Mouse (Mus musculus) midbrain, embryonic 11.5 days (tissue): ENCODE measurements around the gene Otulin. TPM values are rescaled to one million over a fixed set of nuclear protein-coding genes. Genes with fewer than 3 reads are reported as not detected.
A peak's percentile ranks its signal among the peaks of the same experiment; 100 is the strongest.

Experiments used
- ATAC-seq: fragments of 200-750 bp; cut with Nextera tagmentation; 2 replicates; pipeline ENCODE4 v1.8.0; 2017; ENCODE audit warnings: moderate TSS enrichment, moderate library complexity; ENCODE audit not compliant: low FRiP score
- DNase-seq: peaks from one replicate; pipeline ENCODE4 v3.0.0; 2015; ENCODE audit warnings: low spot score; ENCODE audit errors: missing footprints
- H3K27ac ChIP-seq: fragments of 300-500 bp; sonication (generic); 2 replicates; pipeline ENCODE4 v1.5.1; 2014; ENCODE audit warnings: low read depth, low read length
- H3K27me3 ChIP-seq: fragments of 300-500 bp; sonication (generic); 2 replicates; pipeline ENCODE4 v1.6.1; 2014; ENCODE audit warnings: mild to moderate bottlenecking, low read length, moderate library complexity, mixed read lengths; ENCODE audit not compliant: control insufficient read depth, insufficient read depth
- H3K36me3 ChIP-seq: fragments of 300-500 bp; sonication (generic); 2 replicates; pipeline ENCODE4 v1.6.1; 2014; ENCODE audit warnings: mild to moderate bottlenecking, low read length, moderate library complexity, mixed read lengths; ENCODE audit not compliant: control insufficient read depth, insufficient read depth
- H3K4me1 ChIP-seq: fragments of 300-500 bp; sonication (generic); 2 replicates; pipeline ENCODE4 v1.6.1; 2014; ENCODE audit warnings: low read length; ENCODE audit not compliant: control insufficient read depth, insufficient read depth
- H3K4me2 ChIP-seq: fragments of 300-500 bp; sonication (generic); 2 replicates; pipeline ENCODE4 v1.6.1; 2014; ENCODE audit warnings: mild to moderate bottlenecking, moderate library complexity
- H3K4me3 ChIP-seq: fragments of 300-500 bp; sonication (generic); 2 replicates; pipeline ENCODE4 v1.5.1; 2014; ENCODE audit warnings: low read depth, low read length
- H3K9ac ChIP-seq: fragments of 300-500 bp; sonication (generic); 2 replicates; pipeline ENCODE4 v1.6.1; 2014; ENCODE audit warnings: low read length
- H3K9me3 ChIP-seq: fragments of 300-500 bp; sonication (generic); 2 replicates; pipeline ENCODE4 v1.6.1; 2016; ENCODE audit warnings: low read length; ENCODE audit not compliant: control insufficient read depth
- WGBS: fragments of 180-500 bp; shearing (Covaris S2); extraction: QIAGEN DNeasy Blood & Tissue Kit; methylation state at CpG from one replicate; pipeline ENCODE4 v1.1.7; 2014; 5-methylcytosine and 5-hydroxymethylcytosine counted together
- polyA plus RNA-seq: library from polyadenylated mRNA; unstranded; fragments of >200 nt; fragmentation: Nextera tagmentation; extraction: Ambion mirVana; gene quantifications from 2 replicates; pipeline ENCODE4 v1.2.1, GENCODE M21; 2014

Gene Otulin
- polyA plus RNA-seq, 1 experiment from 2014 or later, result 34.0 TPM

GRCm38 (mm10) chr15:27582428-27582827 lies 48.1 kb downstream of the Otulin start:
- Histone ChIP-seq H3K36me3 (0 out of 2 replicates have a peak, but pooled peaks cover 2% of the 10 kb centered on the region), H3K9ac (no peak overlapping the region), H3K27me3 (no peaks in the 10 kb centered on the region), H3K4me1 (peaks cover 10% of the 10 kb centered on the region), H3K27ac (no peak overlapping the region), H3K9me3 (no peaks in the 10 kb centered on the region), H3K4me2 (no peak overlapping the region), H3K4me3 (no peak overlapping the region)
- ATAC-seq (no peak), DNase-seq (peak; percentile 84)
- WGBS, result 78% methylated on average over 3 of the region's 3 CpGs

- 26% methylated on average over 3 of the region's 3 CpGs for WGBS
- H3K27me3 ChIP-seq, result no peaks in the 10 kb centered on the region
- no peak overlapping the region for H3K4me3 ChIP-seq
- peaks cover 10% of the 10 kb centered on the region for H3K4me1 ChIP-seq
- no peak overlapping the region for H3K27ac ChIP-seq
- H3K36me3 ChIP-seq, result 0 out of 2 replicates have a peak, but pooled peaks cover 2% of the 10 kb centered on the region
- H3K9ac ChIP-seq, result no peak overlapping the region
- ATAC-seq, result peak; percentile 87
- peak; percentile 89 for DNase-seq
- H3K4me2 ChIP-seq, result no peak overlapping the region
- no peaks in the 10 kb centered on the region for H3K9me3 ChIP-seq
Measured at GRCm38 (mm10) chr15:27581640-27582039, 48.9 kb downstream of the Otulin start.

DNA sequence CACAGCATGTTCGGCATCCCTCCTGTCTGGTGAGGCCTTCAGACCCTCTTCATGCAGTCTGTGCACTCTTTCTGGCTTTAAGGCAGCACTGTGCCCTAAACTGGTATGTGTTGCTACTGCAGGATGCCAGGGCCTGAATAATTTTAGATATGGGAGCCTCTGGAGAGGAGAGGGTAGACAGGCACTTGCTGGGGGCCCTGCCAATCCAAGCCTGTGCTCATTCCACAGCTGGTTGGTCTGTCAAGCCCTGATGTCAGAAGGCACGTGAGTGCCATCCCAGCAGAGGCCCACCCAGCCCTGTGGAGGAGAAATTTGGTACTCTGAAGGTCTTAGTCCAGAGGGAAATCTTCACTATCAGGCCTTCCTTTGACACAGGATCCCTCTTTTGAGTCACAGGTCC lies 49.7 kb downstream of the Otulin start:
- no peak overlapping the region for H3K27ac ChIP-seq
- H3K4me2 ChIP-seq, result no peak overlapping the region
- no peaks in the 10 kb centered on the region for H3K27me3 ChIP-seq
- H3K4me3 ChIP-seq, result no peak overlapping the region
- no peak for DNase-seq
- H3K4me1 ChIP-seq, result peaks cover 10% of the 10 kb centered on the region
- no peak overlapping the region for H3K9ac ChIP-seq
- no peaks in the 10 kb centered on the region for H3K9me3 ChIP-seq
- WGBS, result 69% methylated on average over 2 of the region's 2 CpGs
- 0 out of 2 replicates have a peak, but pooled peaks cover 2% of the 10 kb centered on the region for H3K36me3 ChIP-seq
- ATAC-seq, result no peak

- no peak for DNase-seq
- Histone ChIP-seq H3K9ac (no peak overlapping the region), H3K27ac (no peak overlapping the region), H3K4me1 (peaks cover 10% of the 10 kb centered on the region), H3K9me3 (no peaks in the 10 kb centered on the region), H3K4me3 (no peak overlapping the region), H3K27me3 (no peaks in the 10 kb centered on the region), H3K36me3 (0 out of 2 replicates have a peak, but pooled peaks cover 2% of the 10 kb centered on the region), H3K4me2 (no peak overlapping the region)
- no peak for ATAC-seq
- 90% methylated on average over 2 of the region's 2 CpGs for WGBS
Measured at GRCm38 (mm10) chr15:27579853-27580252, 50.6 kb downstream of the Otulin start.

DNA sequence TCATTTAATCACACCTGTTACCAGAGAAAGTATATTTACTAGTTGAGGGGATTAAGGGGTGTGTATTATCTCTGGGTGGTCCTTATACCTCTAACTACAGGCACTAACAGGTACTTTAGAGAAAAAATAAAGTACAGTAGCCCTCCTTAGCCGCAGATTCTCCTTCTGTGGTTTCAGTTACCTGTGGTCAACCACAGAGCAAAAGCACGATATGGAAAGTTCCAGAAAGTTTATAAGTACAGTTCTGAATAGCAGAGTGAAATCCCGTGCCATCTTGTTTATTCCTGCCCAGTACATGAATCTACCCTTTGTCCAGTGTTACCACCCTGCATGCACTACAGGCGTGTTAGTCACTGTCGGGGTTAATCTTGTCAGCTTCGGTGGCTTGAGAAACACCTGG lies 51.6 kb downstream of the Otulin start:
- 94% methylated on average over 6 of the region's 6 CpGs for WGBS
- H3K4me1 ChIP-seq, result peaks cover 10% of the 10 kb centered on the region
- H3K4me3 ChIP-seq, result no peak overlapping the region
- ATAC-seq (no peak), DNase-seq (no peak)
- H3K4me2 ChIP-seq, result no peak overlapping the region
- H3K36me3 ChIP-seq, result 0 out of 2 replicates have a peak, but pooled peaks cover 2% of the 10 kb centered on the region
- H3K27me3 ChIP-seq, result no peaks in the 10 kb centered on the region
- no peaks in the 10 kb centered on the region for H3K9me3 ChIP-seq
- H3K27ac ChIP-seq, result no peak overlapping the region
- H3K9ac ChIP-seq, result no peak overlapping the region

DNA sequence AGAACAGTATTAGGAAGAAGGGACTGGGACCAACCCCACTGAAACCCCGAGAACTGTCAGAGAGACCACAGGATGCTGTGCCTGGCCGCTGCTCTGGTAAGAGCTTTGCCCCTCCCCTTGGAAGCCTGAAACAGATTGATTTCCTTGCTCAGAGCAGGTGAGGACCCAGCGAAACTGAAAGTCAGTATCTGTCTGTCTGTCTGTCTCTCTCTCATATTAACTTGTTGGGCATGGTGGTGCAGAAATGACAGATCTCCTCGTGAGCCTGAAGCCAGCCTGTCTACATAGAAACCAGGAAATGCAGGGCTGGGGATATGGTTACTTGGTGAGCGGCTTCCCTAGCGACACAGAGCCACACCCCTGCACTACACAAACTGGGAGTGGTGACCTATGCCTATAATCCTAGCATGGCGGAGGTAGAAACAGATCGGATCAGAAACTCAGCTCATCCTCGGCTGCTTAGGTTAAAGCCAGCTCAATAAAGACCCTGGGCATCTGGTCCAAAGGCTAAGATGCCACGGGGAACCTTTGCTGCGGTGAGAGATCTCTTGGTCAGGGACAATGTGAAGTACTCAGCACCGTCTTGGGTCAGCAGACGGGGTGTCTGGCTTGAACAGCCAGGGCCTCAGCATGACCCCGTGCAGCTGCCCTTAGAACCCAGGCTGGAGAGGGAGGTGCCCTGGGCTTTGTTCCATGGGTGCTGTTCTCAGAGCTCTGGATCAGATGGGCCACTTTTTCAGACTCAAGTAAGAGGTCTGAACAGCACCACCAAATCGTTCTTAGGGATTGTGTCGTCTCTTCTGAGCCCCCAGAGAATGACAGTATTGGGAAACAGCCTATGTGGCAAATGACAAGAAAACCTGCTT lies 52.3 kb downstream of the Otulin start:
- H3K4me3 ChIP-seq, result no peak overlapping the region
- H3K9me3 ChIP-seq, result no peaks in the 10 kb centered on the region
- peaks cover 10% of the 10 kb centered on the region for H3K4me1 ChIP-seq
- WGBS, result 79% methylated on average over 16 of the region's 16 CpGs
- ATAC-seq (no peak), DNase-seq (no peak)
- 0 out of 2 replicates have a peak, but pooled peaks cover 2% of the 10 kb centered on the region for H3K36me3 ChIP-seq
- no peak overlapping the region for H3K4me2 ChIP-seq
- no peaks in the 10 kb centered on the region for H3K27me3 ChIP-seq
- H3K9ac ChIP-seq, result no peak overlapping the region
- H3K27ac ChIP-seq, result no peak overlapping the region

DNA sequence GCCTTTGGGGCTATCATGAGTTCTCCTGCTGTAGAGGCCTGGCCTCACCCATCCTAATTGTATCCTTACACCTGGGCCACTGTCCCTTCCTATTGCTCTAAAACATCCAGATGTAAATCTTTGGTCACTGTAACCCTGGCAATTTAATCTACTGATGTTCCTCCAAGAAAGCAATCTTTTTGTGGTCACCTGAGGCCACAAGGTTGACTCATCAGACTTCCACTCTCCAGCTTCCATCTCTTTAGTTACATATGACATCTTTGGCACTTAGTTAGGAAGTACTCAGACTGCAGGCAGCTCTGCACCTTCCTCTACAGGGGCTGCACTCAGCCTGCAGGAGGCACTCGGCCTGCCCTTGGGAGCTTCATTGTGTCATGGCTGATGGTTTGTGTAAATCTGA lies 53.6 kb downstream of the Otulin start:
- Histone ChIP-seq H3K9me3 (no peaks in the 10 kb centered on the region), H3K27ac (no peak overlapping the region), H3K4me2 (no peak overlapping the region), H3K27me3 (no peaks in the 10 kb centered on the region), H3K9ac (no peak overlapping the region), H3K4me3 (no peak overlapping the region), H3K4me1 (peaks cover 6% of the 10 kb centered on the region), H3K36me3 (no peaks in the 10 kb centered on the region)
- ATAC-seq, result no peak
- DNase-seq, result no peak
- WGBS, result 87% methylated on average over 1 of the region's 1 CpGs

GRCm38 (mm10) chr15:27575932-27576331 lies 54.6 kb downstream of the Otulin start:
- Histone ChIP-seq H3K4me2 (no peak overlapping the region), H3K36me3 (no peaks in the 10 kb centered on the region), H3K9me3 (no peaks in the 10 kb centered on the region), H3K4me1 (no peaks in the 10 kb centered on the region), H3K27me3 (no peaks in the 10 kb centered on the region), H3K4me3 (no peak overlapping the region), H3K27ac (no peak overlapping the region), H3K9ac (no peak overlapping the region)
- DNase-seq (no peak), ATAC-seq (no peak)
- 87% methylated on average over 3 of the region's 3 CpGs for WGBS

GRCm38 (mm10) chr15:27574992-27575781 lies 55.3 kb downstream of the Otulin start:
- H3K9ac ChIP-seq, result no peak overlapping the region
- H3K36me3 ChIP-seq, result no peaks in the 10 kb centered on the region
- no peak overlapping the region for H3K27ac ChIP-seq
- H3K9me3 ChIP-seq, result no peaks in the 10 kb centered on the region
- H3K4me3 ChIP-seq, result no peak overlapping the region
- 88% methylated on average over 8 of the region's 8 CpGs for WGBS
- H3K27me3 ChIP-seq, result no peaks in the 10 kb centered on the region
- ATAC-seq, result no peak
- no peak for DNase-seq
- no peaks in the 10 kb centered on the region for H3K4me1 ChIP-seq
- H3K4me2 ChIP-seq, result no peak overlapping the region
